Mouse (Mus musculus): ENCODE measurements around the gene Rhox3e.
"Not testable (repeated sequence)": the region's sequence is repeated elsewhere in the genome, so short reads cannot be mapped to it uniquely, and the experiment has no call there.

GRCm38 (mm10) chrX:37541719-37542118, at the start of gene Rhox3e:
- not testable (repeated sequence) for TF ChIP-seq GATA1, TAL1 (IDR thresholded peaks at IDR 0.05; ENCODE audit: low read length)

Measured in erythroblast, embryonic 14.5 days (primary cell).